Mouse (Mus musculus) CH12.LX (cell line): ENCODE data around the gene Endou. TPM values are rescaled to one million over a fixed set of nuclear protein-coding genes. Genes with fewer than 3 reads are reported as not detected.
A peak's percentile ranks its signal among the peaks of the same experiment; 100 is the strongest.

ENCODE experiments used
- DNase-seq: peaks from one replicate; pipeline ENCODE4 v3.0.0-alpha.2; 2013; ENCODE audit errors: extremely low read depth
- H3K27ac ChIP-seq: 2 replicates; pipeline ENCODE4 v1.5.1; 2012; ENCODE audit warnings: low read depth, mild to moderate bottlenecking, control low read depth, moderate library complexity; ENCODE audit not compliant: insufficient read depth
- H3K27me3 ChIP-seq: replicated peaks from 2 replicates; pipeline ENCODE3; 2012; ENCODE audit warnings: inconsistent platforms
- H3K36me3 ChIP-seq, 2 experiments: replicated peaks in 1 of 2; 2 replicates each; pipeline versions ENCODE3 to v1.6.1; 2012; ENCODE audit warnings: inconsistent platforms in 1 of 2, low read length in 1 of 2, mild to moderate bottlenecking in 1 of 2, mixed read lengths in 1 of 2, moderate library complexity in 1 of 2; ENCODE audit not compliant: control insufficient read depth in 1 of 2, insufficient read depth in 1 of 2
- H3K4me1 ChIP-seq, 2 experiments: 2 replicates each; pipeline ENCODE4 v1.6.1; 2012; ENCODE audit warnings: inconsistent platforms in 1 of 2, moderate library complexity in 1 of 2; ENCODE audit not compliant: insufficient read depth in 2 of 2, control insufficient read depth in 1 of 2
- H3K4me2 ChIP-seq: 2 replicates; pipeline ENCODE4 v1.6.1; 2012; ENCODE audit warnings: low read depth, mild to moderate bottlenecking, control low read depth; ENCODE audit not compliant: poor library complexity, insufficient read depth, severe bottlenecking
- H3K4me3 ChIP-seq, 3 experiments: fragments of 150-350 bp in 1 of 3; sonication (generic) in 1 of 3; replicated peaks in 1 of 3; 2 replicates each; pipeline versions ENCODE3 to v1.5.1; 2011 to 2012; ENCODE audit warnings: low read depth in 2 of 3, low read length in 2 of 3, mild to moderate bottlenecking in 2 of 3, moderate library complexity in 2 of 3, control low read depth in 1 of 3, improper control_type of control experiment in 1 of 3, inconsistent platforms in 1 of 3, mixed read lengths in 1 of 3; ENCODE audit not compliant: poor library complexity in 1 of 3
- H3K79me2 ChIP-seq: replicated peaks from 2 replicates; pipeline ENCODE4 v1.6.1; 2012; ENCODE audit warnings: mild to moderate bottlenecking, moderate library complexity; ENCODE audit not compliant: control insufficient read depth, poor library complexity, insufficient read depth, severe bottlenecking; ENCODE audit errors: extremely low read depth
- H3K9ac ChIP-seq: 2 replicates; pipeline ENCODE4 v1.6.1; 2012; ENCODE audit warnings: low read depth, mild to moderate bottlenecking, control low read depth, moderate library complexity; ENCODE audit not compliant: insufficient read depth
- H3K9me3 ChIP-seq: replicated peaks from 2 replicates; pipeline ENCODE3; 2012; ENCODE audit warnings: low read length, inconsistent platforms, mixed read lengths
- BHLHE40 ChIP-seq: IDR thresholded peaks from 2 replicates; pipeline ENCODE4 v1.6.1; 2011; ENCODE audit warnings: mild to moderate bottlenecking, low read depth, low read length, improper control_type of control experiment
- CTCF ChIP-seq, 2 experiments: IDR thresholded peaks in 1 of 2; conservative IDR thresholded peaks in 1 of 2; 2 replicates each; pipeline ENCODE4 v1.5.1; 2011 to 2012; ENCODE audit warnings: low read depth in 2 of 2, low read length in 2 of 2, improper control_type of control experiment in 1 of 2, inconsistent platforms in 1 of 2, mild to moderate bottlenecking in 1 of 2, moderate library complexity in 1 of 2
- E2F4 ChIP-seq: IDR thresholded peaks from 2 replicates; pipeline ENCODE4 v1.6.1; 2011; ENCODE audit warnings: low read depth, low read length, improper control_type of control experiment; ENCODE audit not compliant: insufficient replicate concordance
- ELF1 ChIP-seq: IDR thresholded peaks from 2 replicates; pipeline ENCODE4 v1.6.1; 2014; ENCODE audit warnings: low read depth, mild to moderate bottlenecking, inconsistent platforms, low read length, improper control_type of control experiment
- EP300 ChIP-seq: IDR thresholded peaks from 2 replicates; pipeline ENCODE4 v1.6.1; 2011; ENCODE audit warnings: low read length, improper control_type of control experiment
- ETS1 ChIP-seq: conservative IDR thresholded peaks from 2 replicates; pipeline ENCODE4 v1.6.1; 2012; ENCODE audit warnings: low read depth, mild to moderate bottlenecking, inconsistent platforms, low read length, improper control_type of control experiment, moderate library complexity
- GABPA ChIP-seq: IDR thresholded peaks from 2 replicates; pipeline ENCODE4 v1.6.1; 2012; ENCODE audit warnings: low read depth, low read length, improper control_type of control experiment, inconsistent platforms; ENCODE audit not compliant: insufficient replicate concordance
- JUN ChIP-seq: IDR thresholded peaks from 2 replicates; pipeline ENCODE4 v1.6.1; 2011; ENCODE audit warnings: low read depth, mild to moderate bottlenecking, low read length, improper control_type of control experiment, moderate library complexity; ENCODE audit not compliant: insufficient read depth
- KAT2A ChIP-seq: IDR thresholded peaks from 2 replicates; pipeline ENCODE4 v1.6.1; 2012; ENCODE audit warnings: low read length, improper control_type of control experiment, inconsistent platforms; ENCODE audit not compliant: insufficient replicate concordance
- MAX ChIP-seq: IDR thresholded peaks from 2 replicates; pipeline ENCODE4 v1.6.1; 2011; ENCODE audit warnings: low read length, improper control_type of control experiment
- MXI1 ChIP-seq: IDR thresholded peaks from 2 replicates; pipeline ENCODE4 v1.6.1; 2011; ENCODE audit warnings: mild to moderate bottlenecking, low read depth, low read length, improper control_type of control experiment
- MYC ChIP-seq: IDR thresholded peaks from 2 replicates; pipeline ENCODE4 v1.6.1; 2011; ENCODE audit warnings: low read depth, mild to moderate bottlenecking, improper control_type of control experiment, low read length
- NRF1 ChIP-seq: IDR thresholded peaks from 2 replicates; pipeline ENCODE4 v1.6.1; 2014; ENCODE audit warnings: low read depth, mild to moderate bottlenecking, inconsistent platforms, low read length, improper control_type of control experiment, moderate library complexity
- PAX5 ChIP-seq: IDR thresholded peaks from 2 replicates; pipeline ENCODE4 v1.6.1; 2012; ENCODE audit warnings: low read length, inconsistent platforms, mixed read lengths
- POLR2A ChIP-seq: IDR thresholded peaks from 2 replicates; pipeline ENCODE4 v1.6.1; 2011; ENCODE audit warnings: low read depth, mild to moderate bottlenecking, improper control_type of control experiment, low read length
- POLR2AphosphoS2 ChIP-seq: IDR thresholded peaks from 2 replicates; pipeline ENCODE4 v1.6.1; 2011; ENCODE audit warnings: low read depth, low read length, improper control_type of control experiment
- RCOR1 ChIP-seq: conservative IDR thresholded peaks from 2 replicates; pipeline ENCODE4 v1.6.1; 2012; ENCODE audit warnings: low read depth, mild to moderate bottlenecking, inconsistent platforms, low read length, improper control_type of control experiment
- SIN3A ChIP-seq: IDR thresholded peaks from 2 replicates; pipeline ENCODE4 v1.6.1; 2012; ENCODE audit warnings: low read length, improper control_type of control experiment, inconsistent platforms
- SMC3 ChIP-seq: IDR thresholded peaks from 2 replicates; pipeline ENCODE4 v1.6.1; 2011; ENCODE audit warnings: low read depth, low read length, improper control_type of control experiment
- TBP ChIP-seq: conservative IDR thresholded peaks from 2 replicates; pipeline ENCODE4 v1.6.1; 2011; ENCODE audit warnings: low read depth, low read length, improper control_type of control experiment
- USF1 ChIP-seq: IDR thresholded peaks from 2 replicates; pipeline ENCODE4 v1.6.1; 2014; ENCODE audit warnings: low read depth, mild to moderate bottlenecking, inconsistent platforms, low read length, improper control_type of control experiment
- USF2 ChIP-seq: conservative IDR thresholded peaks from 2 replicates; pipeline ENCODE4 v1.6.1; 2011; ENCODE audit warnings: low read depth, low read length, improper control_type of control experiment
- ZKSCAN1 ChIP-seq: IDR thresholded peaks from 2 replicates; pipeline ENCODE4 v1.6.1; 2012; ENCODE audit warnings: low read depth, inconsistent platforms, low read length, improper control_type of control experiment, borderline replicate concordance
- ZMIZ1 ChIP-seq: IDR thresholded peaks from 2 replicates; pipeline ENCODE4 v1.6.1; 2012; ENCODE audit warnings: low read depth, mild to moderate bottlenecking, inconsistent platforms, low read length, improper control_type of control experiment
- ZNF384 ChIP-seq: IDR thresholded peaks from 2 replicates; pipeline ENCODE4 v1.6.1; 2012; ENCODE audit warnings: low read depth, low read length, improper control_type of control experiment, inconsistent platforms
- dilution Hi-C: fragments of 300-500 bp; cut with MboI; formaldehyde crosslinking; loops from 2 replicates; pipeline ENCODE4 v1.14.3; 2020; ENCODE audit warnings: low sequenced_read_pairs; ENCODE audit not compliant: extremely low pct_unique_long_range_greater_than_20kb, extremely low pct_ligation_motif_present
- in situ Hi-C: fragments of 300-500 bp; cut with MboI; formaldehyde crosslinking; loops from 3 replicates; pipeline ENCODE4 v1.14.3; 2019; ENCODE audit warnings: low sequenced_read_pairs, low pct_ligation_motif_present, low pct_unique_long_range_greater_than_20kb, mixed read lengths
- polyA plus RNA-seq: library from polyadenylated mRNA; unstranded; fragments of >175 nt; gene quantifications from 2 replicates; pipeline ENCODE4 v1.2.1, GENCODE M21; 2012; ENCODE audit warnings: low read depth; ENCODE audit not compliant: insufficient read length
- total RNA-seq, 2 experiments: library from RNA; depleted of rRNA; stranded (reverse); fragments of 300-350 nt in 1 of 2; fragments of >200 nt in 1 of 2; gene quantifications; 2 replicates each; pipeline ENCODE4 v1.2.3; 2012 to 2014

Gene Endou
- total and polyA plus RNA-seq, 3 experiments, result 49.5 to 66.9 (median 64.0) TPM

DNA sequence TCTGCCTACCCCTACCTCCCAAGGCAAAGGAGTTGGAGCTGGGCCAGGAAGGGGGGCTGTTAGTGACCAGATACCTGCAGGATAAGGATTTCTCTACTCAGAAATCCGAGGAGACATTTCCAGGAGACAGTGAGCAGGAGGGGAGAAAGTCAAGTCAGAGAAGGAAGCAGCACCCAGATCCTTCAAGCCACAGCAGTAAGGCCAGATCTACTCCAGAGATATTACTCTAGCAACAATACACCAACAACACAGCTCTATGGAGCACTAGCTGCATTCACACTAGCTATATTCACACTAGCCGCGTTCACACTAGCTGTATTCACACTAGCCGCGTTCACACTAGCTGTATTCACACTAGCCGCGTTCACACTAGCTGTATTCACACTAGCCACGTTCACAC is 16.1 kb downstream of the Endou start:
- Histone ChIP-seq H3K4me3 (no peak overlapping the region), H3K9ac (no peak overlapping the region), H3K27ac (0 out of 2 replicates have a peak overlapping the region, but pooled peaks have one; percentile 3), H3K79me2 (peaks cover 4% of the 10 kb centered on the region), H3K36me3 (peaks cover 66 to 91% of the 10 kb centered on the region in 2 experiments), H3K4me1 (peaks cover 27 to 42% of the 10 kb centered on the region in 2 experiments), H3K4me2 (no peak overlapping the region), H3K27me3 (no peaks in the 10 kb centered on the region), H3K9me3 (no peaks in the 10 kb centered on the region)
- no peak for TF ChIP-seq ZKSCAN1
- no peak for TF ChIP-seq ZNF384
- TF ChIP-seq USF1, result no peak
- TF ChIP-seq POLR2A, result no peak
- no peak for TF ChIP-seq USF2
- no peak for TF ChIP-seq ETS1
- no peak for TF ChIP-seq GABPA
- in situ Hi-C loops, result loop anchor here (5.0 to 10.0 kb wide), 5 partner anchors 37 to 230 kb away; partner anchors contain the start of gene Slc48a1
- no peak for DNase-seq
- dilution Hi-C loops, result no loop called here

DNA sequence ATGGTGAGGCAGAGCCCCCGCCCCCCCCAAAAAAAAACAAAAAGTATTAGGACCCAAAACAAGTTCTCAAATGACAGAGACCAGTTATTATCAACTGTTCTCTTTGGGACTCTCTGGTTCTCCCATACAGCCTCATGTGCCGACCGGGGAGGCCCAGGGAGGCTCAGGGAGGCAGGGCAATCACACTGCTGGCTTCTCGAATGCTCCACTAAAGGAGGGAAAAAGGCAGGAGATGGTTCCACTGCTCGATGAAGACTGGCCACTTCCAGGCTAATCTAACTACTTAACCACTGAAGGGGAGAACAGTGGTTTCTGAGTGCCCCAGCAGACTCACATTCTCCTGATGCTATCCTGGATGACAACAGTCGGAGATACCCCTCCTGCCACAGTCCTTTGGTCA is 18.6 kb downstream of the Endou start:
- dilution Hi-C loops, result no loop called here
- in situ Hi-C loops, result loop anchor here (10.0 kb wide), 1 partner anchor 232 kb away; no protein-coding TSS in a partner anchor
- no peaks in the 10 kb centered on the region for H3K27me3 ChIP-seq

DNA sequence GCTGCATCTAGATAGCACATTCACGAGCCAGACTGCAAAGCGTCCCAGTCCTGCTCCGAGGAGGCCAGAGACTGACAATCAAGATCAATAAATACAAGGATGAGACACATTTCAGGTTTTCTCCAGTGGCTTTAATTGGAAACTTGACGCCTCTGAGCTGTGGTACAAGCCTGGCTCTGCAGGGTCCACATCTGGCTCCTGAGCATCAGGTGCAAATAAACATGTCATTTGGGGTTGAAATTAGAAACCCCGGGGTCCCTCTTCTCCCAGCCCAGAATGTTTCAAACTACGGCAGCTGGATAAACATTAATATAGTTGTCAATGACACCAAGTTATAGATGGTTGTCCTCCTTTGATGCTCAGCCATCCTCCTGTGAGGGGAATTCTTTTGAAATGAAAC is 20.2 kb downstream of the Endou start:
- H3K27ac ChIP-seq, result no peak overlapping the region
- dilution Hi-C loops, result no loop called here
- no peaks in the 10 kb centered on the region for H3K27me3 ChIP-seq

More for the DNA sequence above, 18.6 kb downstream of the Endou start:
- no peak overlapping the region for H3K4me3 ChIP-seq
- TF ChIP-seq MYC (no peak), EP300 (no peak), RCOR1 (no peak), TBP (no peak), MXI1 (no peak), E2F4 (no peak), SMC3 (no peak), SIN3A (no peak), BHLHE40 (no peak), JUN (no peak), CTCF (conservative IDR thresholded peaks at IDR 0.05 in 1 of 2, IDR thresholded peaks at IDR 0.05 in 1 of 2; ENCODE audit: low read depth in 2 of 2, low read length in 2 of 2) (no peak), ZMIZ1 (no peak), ETS1 (no peak), KAT2A (no peak)
- H3K4me1 ChIP-seq, result peaks cover 10 to 17% of the 10 kb centered on the region in 2 experiments
- H3K9ac ChIP-seq, result no peak overlapping the region
- H3K9me3 ChIP-seq, result no peaks in the 10 kb centered on the region
- no peak overlapping the region for H3K27ac ChIP-seq
- H3K4me2 ChIP-seq, result no peak overlapping the region
- H3K79me2 ChIP-seq, result peaks cover 4% of the 10 kb centered on the region
- no peak for DNase-seq
- H3K36me3 ChIP-seq, result peaks cover 51 to 76% of the 10 kb centered on the region in 2 experiments

More for the DNA sequence above, 20.2 kb downstream of the Endou start:
- TF ChIP-seq BHLHE40, result no peak
- TF ChIP-seq E2F4, result no peak
- TF ChIP-seq EP300, result no peak
- no peak for TF ChIP-seq PAX5
- TF ChIP-seq ELF1, result no peak
- no peak for TF ChIP-seq TBP
- TF ChIP-seq GABPA, result no peak
- no peak for TF ChIP-seq MYC
- no peak for TF ChIP-seq NRF1
- TF ChIP-seq USF2, result no peak
- no peak for TF ChIP-seq MAX
- no peak for TF ChIP-seq SMC3
- TF ChIP-seq RCOR1, result no peak
- TF ChIP-seq CTCF (conservative IDR thresholded peaks at IDR 0.05 in 1 of 2, IDR thresholded peaks at IDR 0.05 in 1 of 2; ENCODE audit: low read depth in 2 of 2, low read length in 2 of 2), result no peak
- TF ChIP-seq ZNF384, result no peak
- TF ChIP-seq POLR2AphosphoS2, result no peak
- H3K4me3 ChIP-seq, result no peak overlapping the region
- no peaks in the 10 kb centered on the region for H3K79me2 ChIP-seq
- peaks cover 49 to 63% of the 10 kb centered on the region in 2 experiments for H3K36me3 ChIP-seq
- H3K9me3 ChIP-seq, result no peaks in the 10 kb centered on the region
- no peak for DNase-seq
- in situ Hi-C loops, result loop anchor here (10.0 kb wide), 1 partner anchor 234 kb away; no protein-coding TSS in a partner anchor
- no peak overlapping the region for H3K4me2 ChIP-seq
- H3K4me1 ChIP-seq, result peaks cover 0 to 5% of the 10 kb centered on the region in 2 experiments; a peak in 2 of 4 replicates
- H3K9ac ChIP-seq, result no peak overlapping the region
